Mouse (Mus musculus) A20 (cell line): Measurements from ENCODE around the gene Auts2.

Experiments
- DNase-seq: peaks from one replicate; pipeline ENCODE4 v3.0.0-alpha.2; 2011; ENCODE audit warnings: low read depth, low spot score

Auts2 gene

GRCm38 (mm10) chr5:131805277-131805676, 737.9 kb downstream of the Auts2 start:
- DNase-seq = no peak

GRCm38 (mm10) chr5:131803609-131804008, 739.5 kb downstream of the Auts2 start:
- no peak for DNase-seq

GRCm38 (mm10) chr5:131802340-131803036, 740.7 kb downstream of the Auts2 start:
- no peak for DNase-seq

- DNase-seq = no peak
Observed at GRCm38 (mm10) chr5:131801924-131802323, 741.2 kb downstream of the Auts2 start.

- DNase-seq = no peak
Observed at GRCm38 (mm10) chr5:131798373-131798772, 744.8 kb downstream of the Auts2 start.

- no peak for DNase-seq
Observed at GRCm38 (mm10) chr5:131797044-131797443, 746.1 kb downstream of the Auts2 start.

- DNase-seq = no peak
Observed at GRCm38 (mm10) chr5:131794411-131795133, 748.6 kb downstream of the Auts2 start.

- no peak for DNase-seq
Observed at GRCm38 (mm10) chr5:131789601-131790000, 753.5 kb downstream of the Auts2 start.

- DNase-seq = no peak
Observed at GRCm38 (mm10) chr5:131788008-131788407, 755.1 kb downstream of the Auts2 start.

- no peak for DNase-seq
Observed at GRCm38 (mm10) chr5:131783241-131783640, 759.9 kb downstream of the Auts2 start.

- no peak for DNase-seq
Observed at GRCm38 (mm10) chr5:131781063-131781462, 762.1 kb downstream of the Auts2 start.

GRCm38 (mm10) chr5:131779171-131779570, 764.0 kb downstream of the Auts2 start:
- no peak for DNase-seq

GRCm38 (mm10) chr5:131775672-131776071, 767.5 kb downstream of the Auts2 start:
- DNase-seq = no peak

GRCm38 (mm10) chr5:131775222-131775621, 767.9 kb downstream of the Auts2 start:
- DNase-seq = no peak

GRCm38 (mm10) chr5:131774792-131775191, 768.4 kb downstream of the Auts2 start:
- DNase-seq = no peak

- no peak for DNase-seq
Observed at GRCm38 (mm10) chr5:131772616-131773015, 770.5 kb downstream of the Auts2 start.

GRCm38 (mm10) chr5:131769273-131769672, 773.9 kb downstream of the Auts2 start:
- no peak for DNase-seq

- DNase-seq = no peak
Observed at GRCm38 (mm10) chr5:131767699-131768264, 775.4 kb downstream of the Auts2 start.

GRCm38 (mm10) chr5:131767176-131767575, 776.0 kb downstream of the Auts2 start:
- DNase-seq = no peak

GRCm38 (mm10) chr5:131759432-131759831, 783.7 kb downstream of the Auts2 start:
- no peak for DNase-seq

- no peak for DNase-seq
Observed at GRCm38 (mm10) chr5:131750330-131750729, 792.8 kb downstream of the Auts2 start.

- DNase-seq = no peak
Observed at GRCm38 (mm10) chr5:131749211-131749610, 793.9 kb downstream of the Auts2 start.

GRCm38 (mm10) chr5:131743069-131743468, 800.1 kb downstream of the Auts2 start:
- no peak for DNase-seq
